Mouse (Mus musculus) CH12.LX (cell line): ENCODE results near the gene Blcap.

Experiments used
- CTCF ChIP-seq, 2 experiments: IDR thresholded peaks in 1 of 2; conservative IDR thresholded peaks in 1 of 2; 2 replicates each; pipeline ENCODE4 v1.5.1; 2011 to 2012; ENCODE audit warnings: low read depth in 2 of 2, low read length in 2 of 2, improper control_type of control experiment in 1 of 2, inconsistent platforms in 1 of 2, mild to moderate bottlenecking in 1 of 2, moderate library complexity in 1 of 2
- IRF4 ChIP-seq: IDR thresholded peaks from 2 replicates; pipeline ENCODE4 v1.6.1; 2014; ENCODE audit warnings: low read depth, mild to moderate bottlenecking, inconsistent platforms, low read length, improper control_type of control experiment
- JUND ChIP-seq: conservative IDR thresholded peaks from 2 replicates; pipeline ENCODE4 v1.6.1; 2011; ENCODE audit warnings: low read depth, low read length, improper control_type of control experiment
- KAT2A ChIP-seq: IDR thresholded peaks from 2 replicates; pipeline ENCODE4 v1.6.1; 2012; ENCODE audit warnings: low read length, improper control_type of control experiment, inconsistent platforms; ENCODE audit not compliant: insufficient replicate concordance
- MAX ChIP-seq: IDR thresholded peaks from 2 replicates; pipeline ENCODE4 v1.6.1; 2011; ENCODE audit warnings: low read length, improper control_type of control experiment
- MEF2A ChIP-seq: IDR thresholded peaks from 2 replicates; pipeline ENCODE4 v1.6.1; 2014; ENCODE audit warnings: low read depth, mild to moderate bottlenecking, inconsistent platforms, low read length, improper control_type of control experiment, borderline replicate concordance
- NRF1 ChIP-seq: IDR thresholded peaks from 2 replicates; pipeline ENCODE4 v1.6.1; 2014; ENCODE audit warnings: low read depth, mild to moderate bottlenecking, inconsistent platforms, low read length, improper control_type of control experiment, moderate library complexity
- POLR2A ChIP-seq: IDR thresholded peaks from 2 replicates; pipeline ENCODE4 v1.6.1; 2011; ENCODE audit warnings: low read depth, mild to moderate bottlenecking, improper control_type of control experiment, low read length
- POLR2AphosphoS2 ChIP-seq: IDR thresholded peaks from 2 replicates; pipeline ENCODE4 v1.6.1; 2011; ENCODE audit warnings: low read depth, low read length, improper control_type of control experiment
- SIN3A ChIP-seq: IDR thresholded peaks from 2 replicates; pipeline ENCODE4 v1.6.1; 2012; ENCODE audit warnings: low read length, improper control_type of control experiment, inconsistent platforms
- TCF12 ChIP-seq: IDR thresholded peaks from 2 replicates; pipeline ENCODE4 v1.6.1; 2014; ENCODE audit warnings: low read depth, mild to moderate bottlenecking, inconsistent platforms, low read length, improper control_type of control experiment
- USF1 ChIP-seq: IDR thresholded peaks from 2 replicates; pipeline ENCODE4 v1.6.1; 2014; ENCODE audit warnings: low read depth, mild to moderate bottlenecking, inconsistent platforms, low read length, improper control_type of control experiment
- ZC3H11A ChIP-seq: IDR thresholded peaks from 2 replicates; pipeline ENCODE4 v1.6.1; 2012; ENCODE audit warnings: low read depth, mild to moderate bottlenecking, inconsistent platforms, low read length, improper control_type of control experiment
- ZMIZ1 ChIP-seq: IDR thresholded peaks from 2 replicates; pipeline ENCODE4 v1.6.1; 2012; ENCODE audit warnings: low read depth, mild to moderate bottlenecking, inconsistent platforms, low read length, improper control_type of control experiment

DNA sequence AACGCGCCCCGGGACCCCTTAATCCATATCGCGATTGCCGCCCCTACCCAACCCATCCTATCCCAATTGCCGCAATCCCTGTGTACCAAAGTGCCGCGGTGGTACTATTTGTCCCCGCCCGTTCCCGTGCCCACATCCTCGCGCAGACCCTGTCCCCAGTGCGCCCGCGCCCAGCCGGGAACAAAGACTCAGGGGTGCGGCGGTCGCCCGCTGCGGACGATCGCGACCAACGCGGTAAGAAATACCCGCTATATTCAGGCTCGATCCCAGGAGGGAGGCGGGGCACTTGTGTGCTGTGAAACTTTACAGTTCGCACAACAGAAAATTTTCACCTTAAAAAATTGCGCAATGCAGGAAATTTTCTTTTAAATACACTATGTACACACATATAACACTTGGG lies 10.8 kb downstream of the Blcap start:
- TF ChIP-seq CTCF (conservative IDR thresholded peaks at IDR 0.05 in 1 of 2, IDR thresholded peaks at IDR 0.05 in 1 of 2; ENCODE audit: low read depth in 2 of 2, low read length in 2 of 2): no peak
- TF ChIP-seq TCF12: no peak
- TF ChIP-seq MEF2A: no peak
- TF ChIP-seq ZC3H11A: no peak
- no peak for TF ChIP-seq SIN3A
- no peak for TF ChIP-seq NRF1
- no peak for TF ChIP-seq POLR2A
- TF ChIP-seq USF1: no peak
- TF ChIP-seq ZMIZ1: no peak
- TF ChIP-seq JUND: no peak
- TF ChIP-seq POLR2AphosphoS2: no peak
- TF ChIP-seq KAT2A: no peak
- no peak for TF ChIP-seq MAX
- no peak for TF ChIP-seq IRF4
